Mouse (Mus musculus) limb, embryonic 11.5 days (tissue): ENCODE measurements around the gene Tamm41. TPM values are rescaled to one million over a fixed set of nuclear protein-coding genes. Genes with fewer than 3 reads are reported as not detected.

ENCODE experiments used
- ATAC-seq: fragments of 200-750 bp; cut with Nextera tagmentation; 2 replicates; pipeline ENCODE4 v1.8.0; 2017; ENCODE audit warnings: low read depth; ENCODE audit not compliant: insufficient number of reproducible peaks, low FRiP score, low TSS enrichment
- DNase-seq: peaks from one replicate; pipeline ENCODE4 v3.0.0-alpha.2; 2015; ENCODE audit warnings: low spot score
- H3K27ac ChIP-seq: fragments of 300-500 bp; sonication (generic); replicated peaks from 2 replicates; pipeline ENCODE4 v1.5.1; 2014; ENCODE audit warnings: low read depth, mild to moderate bottlenecking, low read length
- H3K27me3 ChIP-seq: fragments of 300-500 bp; sonication (generic); 2 replicates; pipeline ENCODE4 v1.6.1; 2014; ENCODE audit warnings: mild to moderate bottlenecking, low read length, mixed read lengths; ENCODE audit not compliant: control insufficient read depth, insufficient read depth
- H3K36me3 ChIP-seq: fragments of 300-500 bp; sonication (generic); 2 replicates; pipeline ENCODE4 v1.6.1; 2014; ENCODE audit warnings: mild to moderate bottlenecking, low read length, moderate library complexity, mixed read lengths; ENCODE audit not compliant: control insufficient read depth, insufficient read depth
- H3K4me1 ChIP-seq: fragments of 300-500 bp; sonication (generic); 2 replicates; pipeline ENCODE4 v1.6.1; 2014; ENCODE audit warnings: low read length, mixed read lengths; ENCODE audit not compliant: control insufficient read depth, insufficient read depth
- H3K4me2 ChIP-seq: fragments of 300-500 bp; sonication (generic); 2 replicates; pipeline ENCODE4 v1.6.1; 2014; ENCODE audit warnings: low read depth, mild to moderate bottlenecking, moderate library complexity; ENCODE audit not compliant: severe bottlenecking
- H3K4me3 ChIP-seq: fragments of 300-500 bp; sonication (generic); 2 replicates; pipeline ENCODE4 v1.5.1; 2014; ENCODE audit warnings: low read depth, low read length
- H3K9ac ChIP-seq: fragments of 300-500 bp; sonication (generic); 2 replicates; pipeline ENCODE4 v1.6.1; 2014; ENCODE audit warnings: mild to moderate bottlenecking, low read length
- H3K9me3 ChIP-seq: fragments of 300-500 bp; sonication (generic); 2 replicates; pipeline ENCODE4 v1.6.1; 2016; ENCODE audit warnings: low read length; ENCODE audit not compliant: control insufficient read depth
- WGBS: fragments of 180-500 bp; shearing (Covaris S2); extraction: QIAGEN DNeasy Blood & Tissue Kit; methylation state at CpG from one replicate; pipeline ENCODE4 v1.1.7; 2014; 5-methylcytosine and 5-hydroxymethylcytosine counted together
- polyA plus RNA-seq: library from polyadenylated mRNA; unstranded; fragments of >200 nt; fragmentation: Nextera tagmentation; extraction: Ambion mirVana; gene quantifications from 2 replicates; pipeline ENCODE4 v1.2.1, GENCODE M21; 2014

Tamm41 gene
- polyA plus RNA-seq, 1 experiment from 2014 or later: 94.2 TPM

DNA sequence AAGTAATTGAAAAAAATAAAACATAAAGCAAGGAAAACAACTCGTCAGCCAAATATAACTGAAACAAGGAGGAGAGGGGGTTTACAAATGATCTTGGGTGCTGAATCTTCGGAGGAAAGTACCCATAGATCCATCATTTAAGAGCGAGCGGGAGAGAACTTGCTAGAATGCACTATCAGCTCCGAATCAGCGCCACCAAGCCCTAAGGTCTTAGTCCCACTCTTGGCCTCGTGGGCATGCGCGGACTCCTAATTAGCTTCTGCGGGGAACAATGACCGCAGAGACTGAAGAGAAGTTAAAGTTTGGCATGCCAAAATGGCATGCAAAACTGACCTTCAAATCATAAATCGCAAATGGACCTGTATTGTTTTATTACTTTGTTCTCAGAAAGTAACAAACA, 70.1 kb downstream of the Tamm41 start:
- Histone ChIP-seq H3K4me1 (peaks cover 6% of the 10 kb centered on the region; the same call in 1 of the 2 replicates), H3K27ac (no peak overlapping the region), H3K9ac (no peak overlapping the region), H3K4me2 (peak overlapping the region; percentile 99), H3K9me3 (no peaks in the 10 kb centered on the region), H3K36me3 (no peaks in the 10 kb centered on the region), H3K27me3 (no peaks in the 10 kb centered on the region), H3K4me3 (peak overlapping the region; percentile 73)
- DNase-seq (no peak), ATAC-seq (no peak)
- 43% methylated on average over 12 of the region's 12 CpGs for WGBS

DNA sequence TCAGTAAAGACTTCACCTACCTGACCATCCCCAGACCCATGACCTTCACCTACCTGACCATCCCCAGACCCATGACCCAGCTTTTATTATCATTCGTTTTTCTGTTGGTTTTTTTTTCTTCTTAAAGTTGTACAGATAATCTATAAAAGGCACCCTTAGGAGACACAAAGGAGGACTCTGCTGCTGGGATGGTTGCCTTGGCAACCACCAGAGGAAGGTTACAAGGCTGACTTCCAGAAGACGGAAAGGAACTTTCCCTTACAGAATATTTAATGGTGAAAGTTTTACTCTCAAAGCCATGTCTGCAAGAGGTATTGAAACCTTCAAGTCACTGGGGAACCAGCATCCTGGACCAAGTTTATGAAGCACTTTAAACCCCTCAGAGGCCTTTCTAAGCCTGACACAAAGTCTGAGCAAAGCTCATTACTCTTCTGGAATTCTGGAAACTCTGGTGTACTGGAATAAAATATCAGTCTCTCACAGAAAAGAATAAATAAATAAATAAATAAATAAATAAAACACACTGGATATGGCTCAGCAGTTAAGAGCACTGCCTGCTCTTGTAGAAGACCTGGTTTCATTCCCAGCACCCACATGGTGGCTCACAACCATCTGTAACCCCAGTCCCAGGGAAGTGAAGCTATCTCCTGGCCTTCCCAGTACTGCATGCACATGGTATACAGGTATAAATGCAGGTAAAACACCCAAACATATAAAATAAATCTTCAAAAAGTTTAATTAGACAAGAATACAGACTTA, 71.1 kb downstream of the Tamm41 start:
- H3K27ac ChIP-seq: no peak overlapping the region
- peaks cover 6% of the 10 kb centered on the region; the same call in 1 of the 2 replicates for H3K4me1 ChIP-seq
- H3K27me3 ChIP-seq: no peaks in the 10 kb centered on the region
- no peaks in the 10 kb centered on the region for H3K36me3 ChIP-seq
- DNase-seq (no peak), ATAC-seq (no peak)
- no peak overlapping the region for H3K4me3 ChIP-seq
- H3K9ac ChIP-seq: no peak overlapping the region
- no peak overlapping the region for H3K4me2 ChIP-seq
- 72% methylated on average over 2 of the region's 2 CpGs for WGBS
- H3K9me3 ChIP-seq: no peaks in the 10 kb centered on the region

DNA sequence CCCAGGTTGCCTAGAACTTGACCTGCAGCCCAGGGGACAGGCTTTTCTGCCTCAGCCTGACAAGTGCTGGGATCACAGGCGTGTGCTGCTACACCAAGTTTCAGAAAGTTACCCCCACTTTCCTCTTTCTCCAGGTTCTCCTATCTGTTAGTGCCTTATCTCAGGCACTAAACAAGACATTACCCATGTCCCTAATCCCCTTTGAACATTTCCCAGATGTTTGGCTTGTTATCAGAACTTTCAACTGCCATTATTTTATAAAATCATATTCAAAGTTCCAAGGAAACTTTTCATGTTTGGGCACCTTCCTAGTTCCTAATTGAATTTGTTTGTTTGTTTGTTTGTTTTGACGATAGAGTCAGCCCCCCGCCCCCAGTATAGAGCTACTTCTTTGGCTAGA, 71.9 kb downstream of the Tamm41 start:
- no peak for ATAC-seq
- Histone ChIP-seq H3K9me3 (no peaks in the 10 kb centered on the region), H3K36me3 (no peaks in the 10 kb centered on the region), H3K9ac (no peak overlapping the region), H3K27me3 (no peaks in the 10 kb centered on the region), H3K27ac (no peak overlapping the region), H3K4me3 (no peak overlapping the region), H3K4me2 (no peak overlapping the region), H3K4me1 (peaks cover 6% of the 10 kb centered on the region; the same call in 1 of the 2 replicates)
- 78% methylated on average over 3 of the region's 3 CpGs for WGBS
- no peak for DNase-seq

DNA sequence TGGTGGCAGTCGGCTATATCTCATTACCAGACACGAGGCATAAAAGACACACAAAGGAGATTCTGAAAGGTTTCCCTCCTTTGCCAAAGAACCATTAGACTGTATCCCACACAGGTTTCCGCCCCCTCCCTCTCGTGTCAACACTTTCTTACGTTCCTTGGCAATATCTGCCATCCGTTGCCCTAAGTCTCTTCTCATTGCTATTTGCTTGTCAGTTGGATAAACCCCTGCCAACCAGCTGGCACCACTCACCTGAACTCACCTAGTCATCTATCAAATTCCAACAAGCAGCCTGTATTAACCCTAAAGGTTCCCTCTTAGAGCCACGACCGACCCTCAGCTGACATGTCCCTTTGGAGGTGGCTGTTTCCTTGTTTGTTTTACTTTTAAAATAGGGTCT, 72.3 kb downstream of the Tamm41 start:
- Histone ChIP-seq H3K36me3 (no peaks in the 10 kb centered on the region), H3K27me3 (no peaks in the 10 kb centered on the region), H3K4me2 (no peak overlapping the region), H3K4me1 (peaks cover 6% of the 10 kb centered on the region; the same call in 1 of the 2 replicates), H3K27ac (no peak overlapping the region), H3K9ac (no peak overlapping the region), H3K9me3 (no peaks in the 10 kb centered on the region), H3K4me3 (no peak overlapping the region)
- ATAC-seq: no peak
- 81% methylated on average over 8 of the region's 8 CpGs for WGBS
- DNase-seq: no peak

DNA sequence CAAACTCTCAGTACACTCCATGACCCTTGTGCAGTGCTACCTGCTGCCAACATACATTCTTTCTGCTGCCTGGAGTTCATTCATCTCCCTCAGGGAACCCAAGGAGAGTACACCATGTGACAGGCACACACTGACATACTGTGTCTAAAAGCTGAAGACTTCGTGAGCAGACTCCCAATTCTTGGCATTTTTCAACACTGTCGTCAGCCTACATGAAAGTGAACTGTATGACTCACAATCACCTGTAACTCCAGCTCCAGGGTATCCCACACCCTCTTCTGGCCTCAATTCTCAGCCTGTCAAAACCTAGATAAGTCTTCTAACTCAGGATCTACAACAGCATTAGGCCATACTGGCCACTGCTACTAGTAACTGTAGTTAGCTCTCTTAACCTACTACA, 73.4 kb downstream of the Tamm41 start:
- ATAC-seq: no peak
- no peak overlapping the region for H3K27ac ChIP-seq
- peaks cover 8% of the 10 kb centered on the region for H3K4me1 ChIP-seq
- H3K9me3 ChIP-seq: no peaks in the 10 kb centered on the region
- WGBS: 93% methylated on average over 2 of the region's 2 CpGs
- H3K36me3 ChIP-seq: no peaks in the 10 kb centered on the region
- no peak overlapping the region for H3K4me2 ChIP-seq
- no peak overlapping the region for H3K4me3 ChIP-seq
- no peak for DNase-seq
- no peaks in the 10 kb centered on the region for H3K27me3 ChIP-seq
- no peak overlapping the region for H3K9ac ChIP-seq

DNA sequence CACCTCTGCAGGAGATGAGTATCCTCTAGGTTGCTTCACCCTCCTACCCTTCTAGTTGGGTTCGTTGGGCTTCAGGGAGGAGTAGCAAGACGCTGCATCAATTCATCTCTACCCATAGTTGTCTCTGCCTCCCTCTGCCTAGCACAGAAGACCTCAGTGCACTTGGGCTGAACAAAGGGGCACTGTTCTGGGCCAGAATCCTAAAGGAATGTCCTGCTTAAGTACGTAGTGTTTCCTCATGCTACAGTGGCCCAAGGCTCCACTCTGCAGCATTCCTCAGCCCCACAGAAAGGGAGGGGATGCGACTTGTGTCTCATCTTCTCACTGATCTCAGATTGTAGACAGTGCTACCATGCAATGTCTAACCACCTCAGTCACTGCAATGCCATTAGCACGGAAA, 74.0 kb downstream of the Tamm41 start:
- ATAC-seq (no peak), DNase-seq (no peak)
- Histone ChIP-seq H3K4me2 (no peak overlapping the region), H3K9me3 (no peaks in the 10 kb centered on the region), H3K36me3 (no peaks in the 10 kb centered on the region), H3K27ac (0 out of 2 replicates have a peak overlapping the region, but pooled peaks have one; percentile 4), H3K27me3 (no peaks in the 10 kb centered on the region), H3K4me1 (peaks cover 9% of the 10 kb centered on the region), H3K4me3 (no peak overlapping the region), H3K9ac (no peak overlapping the region)
- 77% methylated on average over 5 of the region's 5 CpGs for WGBS

DNA sequence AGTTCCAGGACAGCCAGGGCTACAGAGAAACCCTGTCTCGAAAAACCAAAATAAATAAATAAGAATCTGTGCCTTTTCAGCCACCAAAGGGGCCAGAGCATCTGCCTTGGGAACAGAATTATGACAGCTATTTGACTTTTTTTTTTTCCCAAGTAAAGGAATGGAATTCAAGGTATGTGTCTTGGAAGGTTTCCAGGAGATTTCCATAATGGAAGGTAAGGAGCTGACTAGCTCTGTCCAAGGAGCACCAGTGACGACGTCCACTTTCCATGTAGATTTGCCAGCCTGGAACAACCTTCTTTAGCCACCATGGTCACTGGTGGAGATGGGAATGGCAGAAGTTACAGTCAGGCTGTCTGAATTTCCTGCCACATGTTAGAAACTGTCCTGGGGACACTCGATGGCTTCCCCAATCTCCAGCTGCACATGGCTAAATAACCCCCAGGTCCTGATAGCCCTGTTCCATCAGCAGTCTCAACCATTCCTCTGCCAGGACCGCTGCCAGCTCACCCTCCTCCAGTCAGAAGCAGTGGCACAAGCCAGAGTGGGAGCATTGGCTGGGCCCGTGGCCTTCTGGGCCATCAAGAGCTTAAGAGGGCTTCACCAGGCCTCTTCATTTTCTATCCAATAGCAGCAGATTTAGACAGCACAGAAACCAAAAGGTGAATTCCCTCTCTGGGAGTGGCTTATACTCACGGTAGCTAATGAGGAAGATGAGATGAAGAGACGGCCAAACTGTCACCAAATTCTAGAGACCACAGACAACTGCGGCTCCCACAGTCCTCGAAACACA, 76.2 kb downstream of the Tamm41 start:
- DNase-seq (no peak), ATAC-seq (no peak)
- H3K36me3 ChIP-seq: no peaks in the 10 kb centered on the region
- WGBS: 83% methylated on average over 10 of the region's 10 CpGs
- H3K9me3 ChIP-seq: no peaks in the 10 kb centered on the region
- no peak overlapping the region for H3K4me2 ChIP-seq
- H3K27me3 ChIP-seq: no peaks in the 10 kb centered on the region
- H3K4me3 ChIP-seq: no peak overlapping the region
- H3K4me1 ChIP-seq: peaks cover 17% of the 10 kb centered on the region
- H3K9ac ChIP-seq: no peak overlapping the region
- no peak overlapping the region for H3K27ac ChIP-seq

DNA sequence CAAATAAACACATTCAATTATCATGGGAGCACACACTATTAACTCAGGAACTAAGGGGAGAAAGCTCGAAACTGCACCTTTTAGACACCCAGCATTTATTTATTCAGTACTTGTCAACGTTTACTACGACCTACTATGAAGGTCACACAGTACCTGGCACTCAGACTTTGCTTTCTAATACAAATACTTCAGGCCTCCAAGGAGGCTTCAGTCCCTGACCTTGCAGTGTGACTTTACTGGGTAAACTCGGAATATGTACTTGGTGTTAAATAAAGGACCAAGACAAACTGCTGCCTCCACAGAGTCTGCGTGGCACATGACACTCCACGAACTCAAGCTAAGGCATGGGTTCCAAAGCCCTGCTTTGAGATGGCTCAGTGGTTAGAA, 78.7 kb downstream of the Tamm41 start:
- Histone ChIP-seq H3K36me3 (no peaks in the 10 kb centered on the region), H3K4me1 (peaks cover 17% of the 10 kb centered on the region), H3K9ac (no peak overlapping the region), H3K4me2 (no peak overlapping the region), H3K9me3 (no peaks in the 10 kb centered on the region), H3K4me3 (no peak overlapping the region), H3K27me3 (no peaks in the 10 kb centered on the region), H3K27ac (no peak overlapping the region)
- ATAC-seq (no peak), DNase-seq (no peak)
- 89% methylated on average over 6 of the region's 6 CpGs for WGBS
